Mouse (Mus musculus): ENCODE measurements around the gene Zfp94.

Zfp94 gene

DNA sequence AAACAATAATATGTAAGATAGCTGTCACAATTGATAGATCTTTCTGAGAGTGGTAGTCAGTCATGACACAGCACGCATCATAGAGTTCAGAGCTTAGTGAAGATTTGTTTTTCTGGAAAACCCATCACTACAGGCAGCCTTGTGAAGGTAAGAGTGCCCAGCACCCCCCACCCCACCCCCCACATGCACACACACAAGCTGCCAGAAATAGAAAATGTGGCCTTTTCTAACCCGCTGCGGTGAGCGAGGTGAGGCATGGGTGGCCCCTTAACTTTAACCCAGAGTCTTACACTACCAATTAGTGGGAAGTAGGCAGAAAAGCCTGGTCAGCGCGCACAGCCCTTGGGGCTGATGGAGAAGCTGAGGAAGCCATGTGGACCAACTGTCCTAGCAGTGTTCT is 45.3 kb downstream of the Zfp94 start:
- DNase-seq: no peak

- DNase-seq: peak; percentile 85 to 91
Measured at GRCm38 (mm10) chr7:24270288-24270672, 46.2 kb downstream of the Zfp94 start, which contains the start of gene Zfp93. Gene Zfp93, plus strand, starts transcription at chr7:24270420.

DNA sequence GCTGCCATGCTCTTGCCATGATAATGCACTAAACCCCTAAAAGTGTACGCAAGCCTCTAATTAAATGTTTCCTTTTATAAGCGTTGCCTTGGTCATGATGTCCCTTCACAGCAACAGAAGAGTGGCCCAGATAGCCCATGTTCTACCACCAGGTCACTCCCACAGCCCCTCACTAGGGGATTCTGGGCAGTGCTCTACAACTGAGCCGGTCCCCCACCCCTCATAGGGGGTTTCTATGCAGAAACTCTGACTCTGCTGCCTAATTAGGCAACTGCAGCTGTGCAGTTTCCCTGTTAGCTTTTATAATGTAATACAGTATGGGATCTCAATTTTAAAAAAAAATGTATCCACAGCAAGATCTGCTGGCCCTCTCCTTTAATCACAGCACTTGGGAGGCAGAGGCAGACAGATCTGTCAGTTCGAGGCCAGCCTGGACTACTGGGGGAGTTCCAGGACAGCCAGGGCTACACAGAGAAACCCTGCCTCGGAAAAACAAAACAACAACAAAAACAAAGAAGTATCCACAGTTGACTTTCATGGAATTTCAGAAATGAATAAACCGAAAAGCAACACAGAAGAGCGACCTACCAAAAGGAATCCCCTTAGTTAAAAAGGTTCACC is 46.7 kb downstream of the Zfp94 start:
- no peak for DNase-seq

DNA sequence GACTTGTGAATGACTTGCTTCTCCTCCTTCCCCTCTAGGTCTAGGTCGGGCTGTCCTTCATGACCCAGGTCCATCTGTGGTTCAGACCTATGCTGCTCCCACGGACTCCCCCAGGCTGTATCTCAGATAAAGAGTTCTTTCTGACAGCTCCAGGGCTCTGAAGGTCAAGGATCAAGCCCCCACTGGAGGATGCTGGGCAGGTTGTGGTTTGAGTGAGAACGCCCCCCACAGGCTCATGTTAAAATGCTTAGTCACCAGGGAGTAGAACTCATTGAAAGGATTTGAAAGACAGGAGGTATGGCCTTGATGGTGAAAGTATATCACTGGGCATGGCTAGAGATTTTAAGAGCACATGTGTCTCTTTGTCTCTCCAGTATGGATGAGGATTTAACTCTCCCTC is 47.2 kb downstream of the Zfp94 start:
- DNase-seq: no peak

DNA sequence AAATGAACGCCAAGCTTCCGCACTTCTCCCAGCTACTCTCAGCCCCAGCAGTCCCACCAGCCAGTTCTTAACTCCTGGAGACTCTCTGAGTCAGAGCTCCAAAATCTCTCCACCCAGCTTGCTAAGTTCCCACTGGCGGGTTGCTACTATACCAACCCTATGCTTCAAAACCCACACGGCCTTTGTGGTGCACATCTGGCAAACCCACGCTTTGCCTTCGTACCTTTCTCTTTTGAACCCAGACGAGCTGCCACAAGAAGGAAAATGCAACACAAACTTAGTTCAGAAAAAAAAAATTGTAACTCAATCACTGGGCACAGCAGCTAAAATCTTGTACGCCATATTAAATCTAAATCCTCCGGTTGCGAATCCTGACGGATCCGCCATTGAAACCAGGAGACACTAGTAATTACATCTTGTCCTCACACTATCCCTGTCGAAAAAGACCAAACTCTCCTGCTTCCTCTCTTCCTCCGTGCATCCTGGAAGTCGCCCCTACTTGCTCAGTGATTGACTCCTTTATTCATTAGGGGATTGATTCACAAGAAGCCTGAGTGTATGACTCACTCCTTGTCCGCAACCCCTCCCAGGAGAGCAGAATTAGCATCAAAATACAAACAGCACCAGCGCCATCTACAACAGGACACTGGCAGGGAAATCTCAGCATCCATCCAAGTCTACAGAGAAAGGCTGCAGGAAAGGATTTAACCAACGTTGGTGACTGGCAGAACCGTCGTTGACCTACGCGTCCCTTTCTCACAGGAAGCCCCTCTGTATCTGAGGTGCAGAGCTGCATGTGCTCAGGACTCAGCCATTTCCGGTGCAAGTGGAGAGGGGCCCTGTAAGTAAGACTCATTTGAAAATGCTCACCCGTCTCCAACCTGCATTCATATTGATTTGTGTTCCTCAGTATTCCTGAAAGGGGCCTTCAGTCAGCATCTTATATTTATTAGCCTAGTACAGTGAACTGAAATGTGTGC is 48.0 kb downstream of the Zfp94 start:
- DNase-seq: no peak

DNA sequence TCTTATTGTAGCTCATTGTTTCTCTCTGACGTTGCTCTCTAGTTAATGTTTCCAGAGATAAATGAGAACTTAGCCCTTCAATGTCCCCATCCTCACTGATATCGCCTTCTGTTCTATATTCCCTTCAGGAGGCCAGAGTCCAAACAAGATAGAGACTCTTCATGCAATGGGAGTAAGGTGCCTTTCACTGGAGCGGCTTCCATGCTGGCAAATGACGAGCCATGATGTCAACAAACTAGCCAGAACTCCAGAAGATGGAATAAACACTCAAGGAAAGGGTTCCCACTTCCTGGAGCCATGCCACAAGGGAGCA is 56.5 kb downstream of the Zfp94 start:
- no peak for DNase-seq

DNA sequence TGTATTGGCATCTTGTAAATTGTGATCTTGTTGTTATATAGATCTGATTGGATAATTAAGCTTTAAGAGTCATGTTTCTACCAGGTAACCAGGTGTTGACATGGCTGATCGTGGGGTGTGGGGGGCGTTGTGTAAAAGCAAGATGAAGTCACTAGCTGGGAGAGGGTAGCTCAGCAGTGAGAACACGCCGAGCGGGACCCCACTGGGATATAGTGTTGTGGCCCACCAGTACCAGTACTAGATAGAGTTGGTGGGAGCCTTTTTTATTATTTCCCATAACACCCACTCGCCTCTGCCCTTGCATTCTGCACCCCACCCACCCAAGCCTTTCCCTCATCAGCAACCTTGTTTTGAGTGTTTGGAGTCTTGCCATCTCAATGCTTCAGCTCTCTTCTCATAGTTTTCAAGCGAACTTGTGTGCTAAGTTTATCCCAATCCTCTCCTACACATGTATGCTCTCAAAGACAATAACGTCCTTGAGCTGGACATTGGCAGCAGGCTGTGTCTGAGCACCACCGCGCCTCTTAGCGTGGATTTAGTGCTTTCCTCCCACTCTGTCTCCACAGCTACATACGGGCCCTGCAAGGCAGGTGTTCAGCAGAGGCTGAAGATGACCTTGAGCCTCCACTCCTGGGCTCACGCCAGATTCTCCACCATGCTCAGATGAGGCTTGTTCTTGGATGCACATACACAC is 57.0 kb downstream of the Zfp94 start:
- no peak for DNase-seq

DNA sequence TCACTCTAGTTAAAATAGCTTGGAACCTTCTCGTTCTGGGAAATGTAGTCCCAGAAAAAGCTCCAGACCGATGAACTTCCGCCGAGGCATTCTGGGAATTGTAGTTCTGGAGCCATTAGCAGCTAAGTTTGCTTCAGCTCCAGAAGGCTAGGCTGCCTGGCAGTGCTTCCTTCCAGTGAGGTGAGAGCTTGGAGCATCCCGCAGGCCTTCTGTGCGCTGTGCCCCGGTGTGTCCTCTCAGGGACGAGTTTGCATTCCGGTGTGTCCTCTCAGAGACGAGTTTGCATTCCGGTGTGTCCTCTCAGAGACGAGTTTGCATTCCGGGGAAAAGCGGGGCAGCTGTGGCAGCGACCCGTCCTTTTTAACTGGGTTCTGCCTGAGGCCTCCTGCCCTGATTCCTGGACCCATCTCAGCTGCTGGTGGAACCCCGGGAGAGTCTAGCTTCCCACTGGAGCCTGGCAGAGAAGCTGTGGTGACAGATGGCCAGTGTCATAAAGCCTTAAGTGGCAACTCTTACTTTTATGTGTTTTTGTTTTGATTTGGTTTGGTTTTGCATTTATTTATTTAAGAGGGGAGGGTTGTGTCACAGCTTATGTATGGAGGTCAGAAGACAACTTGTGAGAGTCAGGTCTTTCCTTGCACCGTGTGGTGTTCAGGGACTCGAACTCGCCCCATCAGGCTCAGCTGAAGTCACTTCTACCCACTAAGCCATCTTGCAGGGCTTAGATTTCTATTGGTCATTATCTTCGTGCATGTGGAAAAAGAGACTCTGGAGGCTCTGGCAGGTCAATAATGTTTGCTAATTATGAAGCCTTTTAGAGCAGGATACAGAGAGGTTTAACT is 61.6 kb downstream of the Zfp94 start, which contains the start of gene Zfp108:
Gene Zfp108, plus strand, starts transcription at position 162 of the 842 bp plus-strand sequence.
- peak; percentile 90 to 92 for DNase-seq

DNA sequence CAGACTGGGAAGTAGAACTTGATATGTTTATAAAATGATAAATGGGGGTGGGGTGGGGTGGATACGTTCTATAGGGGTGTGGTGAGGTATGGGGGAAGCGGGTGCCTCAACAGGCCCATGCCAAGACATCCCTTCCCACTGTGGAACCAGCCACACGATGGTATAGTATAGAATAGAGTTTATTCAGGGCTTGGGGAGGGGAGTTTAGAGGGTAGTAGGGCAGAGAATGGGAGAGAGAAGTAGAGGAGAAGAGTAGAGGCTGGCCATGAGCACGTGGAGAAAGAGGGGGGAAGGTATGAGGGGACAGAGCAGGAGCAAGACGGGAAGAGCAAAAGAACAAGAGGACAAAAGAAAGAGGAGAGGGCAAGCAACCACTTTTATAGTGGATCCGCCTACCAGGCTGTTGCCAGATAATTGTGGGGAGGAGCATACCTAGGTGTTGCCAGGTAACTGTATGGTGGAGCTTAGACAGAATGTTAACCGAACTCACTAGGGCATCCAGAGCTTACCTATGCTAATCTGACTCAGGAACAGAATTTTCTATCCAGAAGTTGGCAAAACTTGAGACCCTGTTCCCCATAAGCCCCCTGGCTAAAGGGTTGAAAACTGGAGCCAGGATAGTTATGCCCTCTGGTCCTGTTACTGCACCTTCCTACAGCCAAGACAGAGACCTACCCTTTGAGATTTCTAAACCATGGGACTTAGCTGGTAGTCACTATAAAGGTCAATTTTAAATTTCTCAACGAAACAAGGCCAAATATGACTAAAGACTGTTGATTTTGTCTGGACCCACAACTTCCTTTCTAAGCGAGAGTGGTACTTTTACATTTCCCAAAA is 62.5 kb downstream of the Zfp94 start:
- DNase-seq: no peak

Data from kidney, postnatal 25 days (tissue).